Comparison of ENCODE assay signal across 27 mouse cellular contexts in genomic region chr1:91450851-91451250, GRCm38 (mm10). TPM values are rescaled to one million over a fixed set of nuclear protein-coding genes. Genes with fewer than 3 reads are reported as not detected.
A peak's percentile ranks its signal among the peaks of the same experiment; 100 is the strongest.
DNase-seq lines count a peak whose midpoint lies in the region; ATAC-seq and TF ChIP-seq lines count a peak whose summit lies in the region.
"Had no signal": no experiment of that assay in that cellular context is flagged by ENCODE, and none has a peak within 500 bp of the region (broad histone marks: within the 10 kb centered on the region; RNA-seq: fewer than 3 reads in every experiment).

No protein-coding gene starts in this region.

- intact Hi-C loops in heart, adult 2 months (cut with DNase I): no loop called here
- intact Hi-C loops in heart, postnatal 10 days (cut with DNase I): no loop called here

- peak in 1 of 2 experiments; percentile 40 for DNase-seq in heart, adult 2 months
- DNase-seq in heart, postnatal 10 days: no peak
- DNase-seq in right cerebral cortex, postnatal 14 days: peak; percentile 0
- no peak for DNase-seq in right cerebral cortex, postnatal 25 days
- no peak for DNase-seq in T-cell, adult 2 months (ENCODE audit: low spot score)
- no peak for DNase-seq in kidney, adult 11 months
- DNase-seq: adrenal gland, adult 2 months; B cell, adult 2 months; cerebellum, adult 11-12 months; cerebellum, postnatal 36 days; embryo, embryonic 11 days; layer of hippocampus, adult 9-11 months; retina, postnatal 1 day; right cerebral cortex, postnatal 4 days; thymus, adult 18-20 months had no signal

- H3K4me1 ChIP-seq in heart, adult 2 months (ENCODE audit: control insufficient read depth, insufficient read depth, low read length): peaks cover 34% of the 10 kb centered on the region
- H3K4me1 ChIP-seq in heart, embryonic 13.5 days: peaks cover 86% of the 10 kb centered on the region

- H3K4me3 ChIP-seq in heart, adult 2 months: no peak overlapping the region
- no peak overlapping the region for H3K4me3 ChIP-seq in heart, embryonic 13.5 days
- H3K4me3 ChIP-seq: embryonic facial prominence, embryonic 13.5 days; erythroblast, embryonic 14.5 days; forebrain, embryonic 12.5 days; limb, embryonic 15.5 days; liver, embryonic 15.5 days; midbrain, embryonic 15.5 days; neural tube, embryonic 13.5 days had no signal

- H3K27me3 ChIP-seq in heart, adult 2 months (ENCODE audit: control insufficient read depth, insufficient read depth, low read length): no peaks in the 10 kb centered on the region
- no peaks in the 10 kb centered on the region for H3K27me3 ChIP-seq in heart, embryonic 13.5 days (replicated peaks)
- H3K27me3 ChIP-seq: CH12.LX; embryonic facial prominence, embryonic 13.5 days; forebrain, embryonic 12.5 days; limb, embryonic 15.5 days; liver, embryonic 15.5 days; midbrain, embryonic 15.5 days; neural tube, embryonic 13.5 days; Patski had no signal

- no peak overlapping the region for H3K4me2 ChIP-seq in heart, embryonic 13.5 days
- H3K4me2 ChIP-seq: embryonic facial prominence, embryonic 13.5 days; forebrain, embryonic 12.5 days; limb, embryonic 15.5 days; liver, embryonic 15.5 days; midbrain, embryonic 15.5 days; neural tube, embryonic 13.5 days had no signal

- H3K9ac ChIP-seq in heart, adult 2 months (ENCODE audit: low read depth, low read length): no peak overlapping the region
- H3K9ac ChIP-seq in heart, embryonic 13.5 days: no peak overlapping the region
- H3K9ac ChIP-seq: embryonic facial prominence, embryonic 13.5 days; forebrain, embryonic 12.5 days; limb, embryonic 15.5 days; liver, embryonic 15.5 days; midbrain, embryonic 15.5 days; neural tube, embryonic 13.5 days had no signal

- H3K36me3 ChIP-seq in heart, adult 2 months (ENCODE audit: control insufficient read depth, insufficient read depth, low read length): peaks cover 12% of the 10 kb centered on the region
- H3K36me3 ChIP-seq in heart, embryonic 13.5 days: peaks cover 13% of the 10 kb centered on the region

- no peak for TF ChIP-seq POLR2A in heart, adult 2 months (IDR thresholded peaks at IDR 0.05; ENCODE audit: insufficient read depth, low read depth, low read length)

- no peak for TF ChIP-seq CTCF in heart, adult 2 months (IDR thresholded peaks at IDR 0.05)

- no peak for TF ChIP-seq EP300 in heart, adult 2 months (IDR thresholded peaks at IDR 0.05; ENCODE audit: insufficient read depth, low read depth, low read length)

- no peak for ATAC-seq in heart, embryonic 13.5 days (ENCODE audit: extremely low read depth, insufficient number of reproducible peaks, low FRiP score, low TSS enrichment)
- ATAC-seq: hindbrain, postnatal 0 days; intestine, embryonic 16.5 days; midbrain, embryonic 15.5 days; Patski had no signal

- H3K79me2 ChIP-seq in heart, adult 2 months (replicated peaks; ENCODE audit: control insufficient read depth, insufficient read depth, low read length): 0 out of 2 replicates have a peak, but pooled peaks cover 2% of the 10 kb centered on the region

- 66% methylated on average over 5 of the region's 5 CpGs for WGBS in heart, adult 2 months
- 71% methylated on average over 5 of the region's 5 CpGs for WGBS in heart, embryonic 13.5 days

- H3K9me3 ChIP-seq in heart, embryonic 13.5 days: peaks cover 6% of the 10 kb centered on the region
- H3K9me3 ChIP-seq: embryonic facial prominence, embryonic 13.5 days; limb, embryonic 15.5 days; midbrain, embryonic 15.5 days; neural tube, embryonic 13.5 days had no signal

- H3K27ac ChIP-seq in heart, adult 2 months: peak overlapping the region; percentile 36
- H3K27ac ChIP-seq in heart, embryonic 13.5 days (replicated peaks): 0 out of 2 replicates have a peak overlapping the region, but pooled peaks have one; percentile 2
- H3K27ac ChIP-seq: embryonic facial prominence, embryonic 13.5 days; forebrain, embryonic 12.5 days; hindbrain, postnatal 0 days; limb, embryonic 15.5 days; liver, embryonic 15.5 days; midbrain, embryonic 15.5 days; neural tube, embryonic 13.5 days had no signal

RNA-seq across cellular contexts. Expression of gene Per2, which starts 8.3 kb away (rescaled TPM):
- total RNA-seq in heart, adult 2 months (2021): 10 to 100 TPM in 1 of 2 experiments, 1 to 10 TPM in 1; 3.8 to 13.8 TPM
- 5.3 and 6.3 TPM in 2 replicates for polyA plus RNA-seq in heart, adult 2 months (2012; rRNA removed)
- total RNA-seq in heart, postnatal 10 days (2021): 10 to 100 TPM in 1 of 2 experiments, 1 to 10 TPM in 1; 7.5 to 21.1 TPM
- polyA plus RNA-seq in heart, embryonic 13.5 days (2015; fragmentation: Nextera tagmentation; extraction: Ambion mirVana): 2.7 and 3.1 TPM in 2 replicates

RNA-seq across cellular contexts. Expression of gene Hes6, which starts 37.0 kb away (rescaled TPM):
- 10 to 100 TPM; 17.4 to 18.2 TPM for total RNA-seq in heart, adult 2 months (2021)
- polyA plus RNA-seq in heart, adult 2 months (2012; rRNA removed): 23.6 and 25.8 TPM in 2 replicates
- 10 to 100 TPM; 22.2 to 25.0 TPM for total RNA-seq in heart, postnatal 10 days (2021)
- polyA plus RNA-seq in heart, embryonic 13.5 days (2015; fragmentation: Nextera tagmentation; extraction: Ambion mirVana): 61.5 and 70.9 TPM in 2 replicates

RNA-seq across cellular contexts. Expression of gene Traf3ip1, which starts 43.6 kb away (rescaled TPM):
- 1 to 10 TPM; 5.0 to 5.1 TPM for total RNA-seq in heart, adult 2 months (2021)
- 5.0 and 5.3 TPM in 2 replicates for polyA plus RNA-seq in heart, adult 2 months (2012; rRNA removed)
- 1 to 10 TPM; 4.4 to 5.3 TPM for total RNA-seq in heart, postnatal 10 days (2021)
- 3.8 and 4.3 TPM in 2 replicates for polyA plus RNA-seq in heart, embryonic 13.5 days (2015; fragmentation: Nextera tagmentation; extraction: Ambion mirVana)

RNA-seq across cellular contexts. Expression of gene Ilkap, which starts 52.2 kb away (rescaled TPM):
- total RNA-seq in heart, adult 2 months (2021): 10 to 100 TPM; 47.3 to 49.0 TPM
- 36.6 and 43.6 TPM in 2 replicates for polyA plus RNA-seq in heart, adult 2 months (2012; rRNA removed)
- 10 to 100 TPM; 48.5 to 54.9 TPM for total RNA-seq in heart, postnatal 10 days (2021)
- 92.0 and 107 TPM in 2 replicates for polyA plus RNA-seq in heart, embryonic 13.5 days (2015; fragmentation: Nextera tagmentation; extraction: Ambion mirVana)
